Mouse (Mus musculus) liver, postnatal 0 days (tissue): ENCODE data around the gene Il31.

ENCODE experiments used
- CTCF ChIP-seq: sonication (generic); IDR thresholded peaks from 2 replicates; pipeline ENCODE4 v1.5.1; 2016; ENCODE audit warnings: antibody characterized with exemption, low read depth
- EP300 ChIP-seq: IDR thresholded peaks from 2 replicates; pipeline ENCODE4 v1.6.1; 2016; ENCODE audit warnings: antibody characterized with exemption, low read depth, mild to moderate bottlenecking

DNA sequence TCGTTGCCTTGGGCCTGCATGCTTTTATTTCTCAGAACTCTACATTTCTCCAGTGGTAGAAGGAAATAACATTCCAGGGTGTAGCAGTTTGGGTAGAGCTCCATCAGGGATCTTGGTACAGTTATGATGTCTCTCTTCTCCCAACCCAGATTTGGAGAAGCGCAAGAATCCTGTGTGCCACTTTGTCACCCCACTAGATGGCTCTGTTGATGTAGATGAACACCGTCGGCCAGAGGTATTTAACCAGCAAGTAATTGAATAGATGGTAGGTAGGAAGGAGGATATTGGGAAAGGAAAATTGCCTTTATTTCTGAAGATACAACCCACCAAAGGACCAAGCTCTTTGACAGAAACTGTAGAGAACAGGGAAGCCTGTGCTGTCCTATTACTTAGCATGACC lies 48.6 kb downstream of the Il31 start:
- TF ChIP-seq CTCF (no peak), EP300 (no peak)
